In the genomic region with DNA sequence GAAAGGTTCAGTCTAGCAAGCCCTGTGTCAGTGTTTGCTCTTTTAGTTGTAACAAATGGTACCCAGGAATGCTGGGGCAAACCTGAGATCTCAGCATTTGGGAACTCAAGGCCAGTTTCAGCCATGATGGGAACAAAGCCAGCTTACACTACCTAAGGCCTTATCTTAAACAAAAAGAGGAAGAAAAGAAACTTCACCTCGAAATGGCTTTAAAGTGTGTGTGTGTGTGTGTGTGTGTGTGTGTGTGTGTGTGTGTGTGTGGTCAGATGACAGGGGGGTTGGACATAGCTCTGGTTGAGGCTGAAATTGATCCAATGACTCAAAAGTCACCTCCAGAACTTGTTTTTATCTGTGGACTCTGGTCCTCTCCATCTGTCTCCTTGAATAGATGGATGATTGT, we compare ENCODE assay signal across 27 mouse cellular contexts. TPM values are rescaled to one million over a fixed set of nuclear protein-coding genes. Genes with fewer than 3 reads are reported as not detected.
"Had no signal": no experiment of that assay in that cellular context is flagged by ENCODE, and none has a peak within 500 bp of the region (broad histone marks: within the 10 kb centered on the region; RNA-seq: fewer than 3 reads in every experiment).

No protein-coding gene starts in this region.

- H3K27me3 ChIP-seq: kidney, embryonic 15.5 days; limb, embryonic 12.5 days; limb, embryonic 15.5 days; megakaryocyte, embryonic 14.5 days; neural tube, embryonic 13.5 days had no signal

- ATAC-seq: liver, postnatal 0 days; lung, postnatal 0 days; midbrain, embryonic 13.5 days; midbrain, embryonic 16.5 days had no signal

- DNase-seq: kidney, postnatal 10 days; kidney, postnatal 36 days; layer of hippocampus, postnatal 36 days; left cerebral cortex, postnatal 4 days; liver, postnatal 0 days; lung, embryonic 14.5 days; retina, postnatal 1 day; right cerebral cortex, postnatal 25 days; thymus, adult 2 months; thymus, postnatal 14 days; thymus, postnatal 4 days had no signal

- H3K4me2 ChIP-seq: kidney, embryonic 15.5 days; limb, embryonic 12.5 days; limb, embryonic 15.5 days; liver, embryonic 11.5 days; lung, embryonic 14.5 days; midbrain, embryonic 13.5 days; neural tube, embryonic 13.5 days had no signal

- H3K4me1 ChIP-seq: limb, embryonic 12.5 days had no signal

- H3K27ac ChIP-seq: kidney, embryonic 15.5 days; limb, embryonic 12.5 days; limb, embryonic 15.5 days; liver, embryonic 14.5 days; macrophage; midbrain, embryonic 10.5 days; midbrain, embryonic 13.5 days; neural tube, embryonic 13.5 days had no signal

- H3K9ac ChIP-seq: kidney, embryonic 15.5 days; limb, embryonic 12.5 days; limb, embryonic 15.5 days; liver, embryonic 14.5 days; liver, postnatal 0 days; lung, embryonic 14.5 days; midbrain, embryonic 13.5 days; neural tube, embryonic 13.5 days had no signal

- H3K9me3 ChIP-seq: kidney, embryonic 15.5 days; limb, embryonic 12.5 days; limb, embryonic 15.5 days; midbrain, embryonic 13.5 days; neural tube, embryonic 13.5 days had no signal

- H3K4me3 ChIP-seq: kidney, embryonic 15.5 days; limb, embryonic 12.5 days; limb, embryonic 15.5 days; megakaryocyte, embryonic 14.5 days; midbrain, embryonic 10.5 days; midbrain, embryonic 13.5 days; myocyte; neural tube, embryonic 13.5 days had no signal

- H3K36me3 ChIP-seq: kidney, embryonic 15.5 days; limb, embryonic 12.5 days; limb, embryonic 15.5 days; midbrain, embryonic 10.5 days; midbrain, embryonic 13.5 days; neural tube, embryonic 13.5 days had no signal

RNA-seq across cellular contexts. Expression of a gene that starts 55.5 kb away (rescaled TPM):
- total RNA-seq: neutrophil, adult 5-6 weeks had no signal
- polyA plus RNA-seq: limb, embryonic 15.5 days; liver, embryonic 14.5 days; liver, postnatal 0 days; lung, embryonic 14.5 days; lung, postnatal 0 days; macrophage; spleen, adult 2 months; testis, adult 2 months had no signal
